Mouse (Mus musculus) lung, adult 18-20 months (tissue): ENCODE data around the gene Kdm4b.
A peak's percentile ranks its signal among the peaks of the same experiment; 100 is the strongest.

Experiments used
- DNase-seq, 2 experiments: peaks; one replicate each; pipeline ENCODE4 v3.0.0; 2022; ENCODE audit warnings: mixed read lengths in 2 of 2

Kdm4b gene

GRCm38 (mm10) chr17:56325450-56326152, at the start of gene Kdm4b:
Gene Kdm4b, plus strand, starts transcription at chr17:56326062.
- DNase-seq = peak; percentile 99 to 100

- peak; percentile 95 to 96 for DNase-seq
These were observed 49.0 kb upstream of the Kdm4b start, which contains the start of gene Ticam1 for GRCm38 (mm10) chr17:56276643-56277566. Gene Ticam1, minus strand, starts transcription at chr17:56276786.

GRCm38 (mm10) chr17:56277567-56277893, 48.3 kb upstream of the Kdm4b start:
- DNase-seq = no peak

- DNase-seq = no peak
These were observed 47.5 kb upstream of the Kdm4b start for GRCm38 (mm10) chr17:56278340-56278739.

- DNase-seq = no peak
These were observed 46.2 kb upstream of the Kdm4b start for GRCm38 (mm10) chr17:56279481-56280155.

- DNase-seq = no peak
These were observed 44.7 kb upstream of the Kdm4b start for GRCm38 (mm10) chr17:56281193-56281592.

- DNase-seq = no peak
These were observed 43.1 kb upstream of the Kdm4b start for GRCm38 (mm10) chr17:56282802-56283201.

GRCm38 (mm10) chr17:56283316-56283715, 42.5 kb upstream of the Kdm4b start:
- no peak for DNase-seq

- no peak for DNase-seq
These were observed 39.9 kb upstream of the Kdm4b start for GRCm38 (mm10) chr17:56285995-56286394.

- peak; percentile 47 to 62 for DNase-seq
These were observed 38.0 kb upstream of the Kdm4b start for GRCm38 (mm10) chr17:56287830-56288229.

GRCm38 (mm10) chr17:56288866-56289265, 37.0 kb upstream of the Kdm4b start:
- DNase-seq = no peak

GRCm38 (mm10) chr17:56289371-56290331, 36.2 kb upstream of the Kdm4b start:
- DNase-seq = peak; percentile 70 to 74

GRCm38 (mm10) chr17:56290388-56291170, 35.3 kb upstream of the Kdm4b start:
- peak; percentile 98 for DNase-seq

- DNase-seq = peak; percentile 96 to 97
These were observed 34.7 kb upstream of the Kdm4b start for GRCm38 (mm10) chr17:56291171-56291511.

- DNase-seq = no peak
These were observed 33.9 kb upstream of the Kdm4b start for GRCm38 (mm10) chr17:56291826-56292475.

GRCm38 (mm10) chr17:56292531-56293222, 33.2 kb upstream of the Kdm4b start, which contains the start of gene Plin3:
Gene Plin3, minus strand, starts transcription at chr17:56292873.
- DNase-seq = no peak

GRCm38 (mm10) chr17:56293291-56293690, 32.6 kb upstream of the Kdm4b start:
- DNase-seq = no peak

GRCm38 (mm10) chr17:56294241-56294640, 31.6 kb upstream of the Kdm4b start:
- DNase-seq = no peak

- DNase-seq = no peak
These were observed 29.7 kb upstream of the Kdm4b start for GRCm38 (mm10) chr17:56296201-56296600.

GRCm38 (mm10) chr17:56298238-56298637, 27.6 kb upstream of the Kdm4b start:
- DNase-seq = no peak
